Mouse (Mus musculus) adrenal gland, adult 2 months (tissue): ENCODE measurements at regions not wholly inside any gene's neighbourhood (a gene's known extent, or its start where the extent isn't known, plus 50 kb on each side); places are given as distances from the start of the nearest gene placed in this dataset.
A peak's percentile ranks its signal among the peaks of the same experiment; 100 is the strongest.

Experiments used
- DNase-seq: peaks from one replicate; pipeline ENCODE4 v3.0.0; 2021

GRCm38 (mm10) chr3:51091478-51091877, 132.8 kb upstream of the Noct start:
- peak; percentile 67 for DNase-seq

DNA sequence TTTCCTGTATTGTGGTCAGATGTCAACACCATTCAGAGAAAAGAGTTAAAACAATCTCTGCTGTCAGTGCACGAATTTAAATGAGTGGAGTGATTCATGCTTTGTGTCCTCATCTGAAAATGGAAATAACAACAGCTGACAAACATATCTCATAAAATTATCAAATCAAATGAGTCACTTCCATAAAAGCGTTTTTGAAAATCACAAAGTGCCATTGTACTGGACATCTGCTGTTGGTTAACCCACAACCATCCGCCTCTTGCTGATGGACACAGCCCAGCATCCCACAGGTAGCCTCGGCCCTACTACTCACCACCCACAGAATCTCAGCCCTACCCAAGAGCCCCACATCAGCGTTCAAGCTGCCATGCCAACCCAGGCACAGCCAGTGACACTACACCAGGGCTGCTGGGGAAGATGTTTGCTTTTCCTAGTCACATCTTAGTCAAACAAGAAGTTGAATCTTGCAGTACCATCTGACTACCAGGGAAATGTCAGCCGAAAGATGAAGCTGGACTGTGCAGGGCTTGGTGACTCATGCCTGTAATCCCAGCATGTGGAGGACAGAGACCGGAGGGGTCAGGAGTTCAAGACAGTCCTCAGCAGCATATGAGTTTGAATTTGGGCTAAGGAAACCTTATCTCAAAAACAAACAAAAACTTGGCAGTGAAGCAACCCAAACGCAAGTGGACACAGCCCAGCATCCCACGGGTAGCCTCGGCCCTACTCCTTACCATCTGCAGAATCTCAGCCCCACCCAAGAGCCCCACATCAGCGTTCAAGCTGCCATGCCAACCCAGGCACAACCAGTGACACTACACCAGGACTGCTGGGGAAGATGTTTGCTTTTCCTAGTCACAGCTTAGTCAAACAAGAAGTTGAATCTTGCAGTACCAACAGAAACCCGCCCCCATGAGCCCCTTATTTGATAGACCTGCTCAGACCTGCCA, 131.9 kb upstream of the Noct start:
- peak; percentile 47 for DNase-seq

DNA sequence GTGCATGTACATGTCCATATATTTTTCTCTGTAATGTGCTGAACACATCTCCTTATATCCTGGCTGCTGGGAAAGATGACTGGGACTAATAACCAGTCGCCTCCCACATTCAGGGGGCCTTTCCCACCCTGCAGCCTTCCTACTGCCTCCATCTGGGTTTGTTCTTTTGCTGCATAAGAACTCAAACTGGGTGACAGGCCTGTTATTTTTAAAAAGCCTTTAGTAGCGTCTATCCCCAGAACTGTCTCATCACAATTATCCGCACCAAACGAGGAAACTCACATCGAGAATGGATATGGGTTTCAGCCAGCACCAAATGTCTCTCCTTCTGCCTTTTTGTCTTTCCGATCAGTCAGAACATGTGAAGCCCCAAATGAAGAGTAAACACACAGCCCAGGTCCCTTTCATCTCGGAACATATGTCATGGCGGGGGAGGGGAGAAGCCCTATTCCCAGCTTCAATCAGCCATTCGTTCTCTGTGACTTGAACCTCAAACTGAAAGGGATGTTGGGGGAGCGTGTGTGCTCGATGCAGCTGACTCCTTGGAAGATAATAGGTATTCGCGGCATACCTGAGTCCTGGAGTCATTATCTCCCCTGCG, 128.3 kb upstream of the Noct start:
- no peak for DNase-seq

- DNase-seq = no peak
Observed at GRCm38 (mm10) chr3:51096545-51096944, 127.7 kb upstream of the Noct start.

DNA sequence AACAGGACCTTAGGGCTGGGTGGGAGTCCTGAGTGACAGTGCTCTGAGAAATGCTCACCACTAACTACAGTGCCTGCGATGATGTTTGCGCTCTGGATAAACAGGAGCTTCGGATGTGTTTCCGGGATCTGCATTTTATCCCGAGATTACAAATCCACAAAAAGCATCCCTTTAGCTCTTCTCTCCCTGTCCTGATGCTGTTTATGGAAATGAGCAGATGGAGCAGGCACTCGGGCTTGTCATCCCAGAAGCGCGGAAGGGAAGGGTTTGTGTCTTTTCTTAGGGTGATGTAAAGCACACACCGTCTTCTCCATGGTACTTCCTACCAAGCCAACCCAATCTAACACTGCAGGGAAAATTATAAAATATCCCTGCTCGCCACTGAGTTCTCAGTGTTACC, 126.9 kb upstream of the Noct start:
- no peak for DNase-seq

DNA sequence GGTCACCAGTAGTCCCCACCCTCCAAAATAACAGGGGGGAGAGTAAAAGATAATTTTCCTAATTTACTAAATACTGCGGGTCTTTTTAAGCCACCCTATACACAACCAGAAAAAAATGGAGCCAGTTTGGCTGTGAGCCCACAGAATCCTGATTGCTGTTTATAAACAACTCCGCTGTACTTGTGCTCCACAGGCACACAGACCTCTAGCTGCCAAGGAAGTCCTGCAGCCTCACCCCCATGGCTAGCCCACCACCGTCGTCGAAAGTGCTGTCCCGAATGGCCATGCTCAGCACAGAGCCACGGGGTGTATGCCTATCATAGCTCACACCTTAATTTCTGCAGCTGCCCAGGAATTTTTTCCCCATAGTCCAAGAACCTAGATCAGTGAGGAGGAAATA, 124.3 kb upstream of the Noct start:
- no peak for DNase-seq

DNA sequence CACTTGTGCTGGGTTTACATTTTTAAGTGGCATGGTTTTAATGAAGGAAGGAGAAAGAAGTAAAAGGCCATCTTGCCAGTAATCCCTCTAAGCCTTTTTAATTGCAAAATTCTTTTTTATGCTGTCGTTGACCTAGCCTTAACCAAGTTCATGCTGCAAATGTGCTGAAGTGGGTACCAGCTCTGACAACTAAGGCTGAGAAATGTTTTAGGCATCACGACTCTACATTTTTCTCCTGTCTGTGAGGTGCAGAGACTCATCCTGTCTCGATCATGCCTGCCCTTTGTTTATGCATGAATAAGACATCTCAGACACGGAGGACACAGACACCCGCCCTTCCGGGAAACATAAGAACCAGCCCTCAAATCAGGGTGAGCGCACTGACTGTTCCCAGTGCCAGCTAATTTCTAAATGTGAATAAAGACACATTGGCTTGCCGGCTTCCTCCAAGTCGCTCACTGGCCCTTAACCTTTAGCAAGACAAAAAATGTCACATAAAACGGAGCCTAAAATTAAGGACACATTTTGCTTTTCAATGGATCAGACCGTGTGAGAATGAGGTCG, 115.5 kb upstream of the Noct start:
- DNase-seq = no peak

DNA sequence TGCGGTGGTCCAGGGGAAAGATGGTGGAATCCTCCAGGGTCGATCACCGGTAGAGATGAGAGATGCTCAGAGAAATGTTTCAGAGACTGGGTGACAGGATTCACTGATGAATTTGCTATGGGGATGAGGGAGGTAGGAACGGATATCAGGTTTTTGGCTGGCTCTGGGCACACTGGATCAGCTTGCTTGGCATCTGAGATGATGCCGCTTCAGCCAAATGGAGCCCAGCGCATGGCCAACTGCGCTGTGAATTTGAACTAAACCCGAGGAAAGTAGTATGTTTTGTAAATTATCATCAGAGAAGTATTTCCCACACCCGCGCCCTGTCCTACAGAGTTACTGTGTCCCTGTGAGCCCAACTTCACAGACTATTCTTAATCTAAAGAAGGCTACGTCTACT, 113.0 kb upstream of the Noct start:
- no peak for DNase-seq

GRCm38 (mm10) chr3:51112351-51112750, 111.9 kb upstream of the Noct start:
- no peak for DNase-seq

DNA sequence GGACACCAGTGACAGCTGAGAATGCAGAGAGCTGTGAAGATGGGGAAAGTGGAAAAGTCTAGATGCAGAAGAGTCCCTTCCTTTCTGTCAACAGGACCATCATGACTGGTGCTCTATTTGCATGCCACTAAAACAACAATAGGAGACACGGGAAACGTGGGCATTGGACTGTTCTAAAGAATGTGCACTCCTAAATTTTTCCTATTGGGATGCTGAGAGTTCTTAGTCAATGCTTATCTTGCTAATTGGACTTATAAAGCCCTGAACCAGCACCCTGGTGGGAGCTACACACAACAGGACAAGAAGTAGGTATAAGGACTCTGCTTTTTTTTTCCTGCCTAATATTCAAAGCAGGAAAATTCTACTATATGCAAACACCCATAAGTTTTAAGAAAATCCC, 108.3 kb upstream of the Noct start:
- DNase-seq = no peak

DNA sequence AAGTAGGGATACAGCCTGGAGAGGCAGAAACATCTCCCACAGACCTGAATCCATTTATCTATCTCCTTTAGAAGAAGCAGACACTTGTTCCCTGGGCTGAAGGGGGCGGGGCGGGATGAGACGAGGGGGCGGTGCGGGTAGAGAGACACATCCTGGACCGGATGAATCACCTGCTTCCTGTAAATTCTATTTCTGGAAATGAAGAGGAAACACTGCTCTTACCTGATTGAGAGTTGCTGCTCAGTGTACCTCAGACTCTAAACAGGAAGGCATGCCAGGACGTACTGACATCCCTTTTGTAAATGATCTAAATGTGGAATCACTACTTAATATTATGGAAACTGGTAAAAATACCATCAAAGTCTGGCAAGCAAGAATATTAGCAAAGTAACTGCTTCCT, 105.5 kb upstream of the Noct start:
- DNase-seq = no peak

- no peak for DNase-seq
Observed at GRCm38 (mm10) chr3:51120522-51120921, 103.7 kb upstream of the Noct start.

- DNase-seq = peak; percentile 61
Observed at GRCm38 (mm10) chr3:51121703-51122540, 102.3 kb upstream of the Noct start.

DNA sequence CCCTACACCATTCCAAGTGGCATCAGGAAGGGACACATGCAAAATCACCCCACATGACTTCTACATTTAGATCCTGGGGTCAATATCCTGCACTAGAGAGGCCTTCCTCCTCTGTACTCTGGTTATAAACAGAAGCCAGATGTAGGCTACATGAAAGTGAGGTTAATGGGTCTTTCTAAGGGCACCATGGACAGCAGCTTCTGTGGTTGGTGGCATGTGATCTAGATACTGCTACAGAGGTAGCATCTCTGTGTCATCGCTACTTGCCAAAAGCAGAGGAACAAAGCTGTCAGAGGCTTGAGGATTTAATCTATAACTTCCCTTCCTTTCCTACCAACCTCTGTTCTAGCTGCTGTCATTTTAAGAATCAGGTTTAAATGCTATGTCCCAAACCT, 101.7 kb upstream of the Noct start:
- no peak for DNase-seq

GRCm38 (mm10) chr3:51127875-51128274, 96.4 kb upstream of the Noct start:
- no peak for DNase-seq

DNA sequence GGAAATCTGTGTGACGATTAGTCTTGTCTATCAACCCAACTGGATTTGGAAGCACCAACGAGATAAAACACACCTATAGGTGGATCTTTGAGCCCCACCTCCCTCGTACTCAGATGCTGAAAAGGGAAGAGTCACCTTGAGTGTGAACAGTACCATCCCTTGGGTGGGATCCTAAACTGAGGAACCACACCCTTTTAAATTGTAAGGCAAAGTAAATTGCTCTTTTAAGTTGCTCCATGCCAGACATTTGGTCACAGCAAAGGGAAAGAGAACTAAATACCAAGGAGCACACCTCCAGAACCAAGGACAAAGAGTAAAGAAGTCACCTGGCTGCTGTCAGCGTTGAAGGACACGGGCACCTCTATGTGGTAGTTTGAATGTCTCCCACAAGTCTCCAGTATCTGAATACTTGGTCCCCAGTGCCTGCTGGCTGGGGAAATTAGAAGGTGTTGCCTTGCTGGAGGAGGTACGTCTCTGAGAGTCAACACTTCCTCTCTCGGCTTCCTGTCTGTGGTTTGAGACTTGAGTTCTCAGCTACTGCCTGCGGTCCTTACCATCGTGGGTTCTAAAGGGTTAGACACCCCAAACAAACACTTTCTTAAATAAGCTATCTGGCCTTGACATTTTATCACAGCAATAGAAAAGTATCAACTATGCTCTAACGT, 95.6 kb upstream of the Noct start:
- DNase-seq = no peak

DNA sequence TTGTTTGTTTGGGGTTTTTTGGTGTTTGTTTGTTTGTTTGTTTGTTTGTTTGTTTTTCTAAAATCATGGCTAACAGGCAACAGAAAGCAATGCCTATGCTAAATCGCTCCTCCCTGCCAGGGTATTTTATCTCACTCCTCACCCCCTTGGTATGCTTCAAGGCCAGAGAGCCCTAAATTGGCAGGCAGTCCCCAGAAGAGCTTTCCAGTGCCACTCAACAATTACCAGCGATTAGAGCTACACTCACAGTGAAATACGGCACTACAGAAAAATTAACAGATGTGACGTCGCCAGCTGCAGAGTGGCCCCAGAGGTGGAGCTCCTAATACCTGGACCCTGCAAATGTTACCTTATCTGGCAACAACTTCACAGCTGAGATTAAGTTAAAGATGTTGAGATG, 93.5 kb upstream of the Noct start:
- DNase-seq = peak; percentile 64

DNA sequence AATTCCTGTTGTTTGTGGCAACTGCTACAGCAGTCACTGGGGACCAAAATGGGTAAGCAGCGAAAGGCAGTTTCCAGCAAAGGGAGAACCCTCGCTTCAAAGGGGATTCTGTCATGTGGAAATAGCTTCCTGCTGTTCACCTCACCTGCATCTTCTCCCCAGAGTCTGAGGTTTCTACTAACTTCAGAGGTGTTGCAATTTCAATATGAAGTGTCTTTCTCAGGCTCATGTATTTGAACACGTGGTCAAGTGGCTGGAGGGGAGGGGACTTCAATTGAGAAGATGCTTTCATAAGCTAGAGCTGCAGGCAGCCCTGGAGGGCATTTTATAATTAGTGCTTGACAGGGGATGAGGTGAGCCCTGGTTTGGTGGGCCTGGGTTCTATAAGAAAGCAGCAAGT, 92.9 kb upstream of the Noct start:
- DNase-seq = no peak

- no peak for DNase-seq
Observed at GRCm38 (mm10) chr3:51132736-51133135, 91.5 kb upstream of the Noct start.

- DNase-seq = peak; percentile 40
Observed at GRCm38 (mm10) chr3:51135581-51135980, 88.7 kb upstream of the Noct start.

DNA sequence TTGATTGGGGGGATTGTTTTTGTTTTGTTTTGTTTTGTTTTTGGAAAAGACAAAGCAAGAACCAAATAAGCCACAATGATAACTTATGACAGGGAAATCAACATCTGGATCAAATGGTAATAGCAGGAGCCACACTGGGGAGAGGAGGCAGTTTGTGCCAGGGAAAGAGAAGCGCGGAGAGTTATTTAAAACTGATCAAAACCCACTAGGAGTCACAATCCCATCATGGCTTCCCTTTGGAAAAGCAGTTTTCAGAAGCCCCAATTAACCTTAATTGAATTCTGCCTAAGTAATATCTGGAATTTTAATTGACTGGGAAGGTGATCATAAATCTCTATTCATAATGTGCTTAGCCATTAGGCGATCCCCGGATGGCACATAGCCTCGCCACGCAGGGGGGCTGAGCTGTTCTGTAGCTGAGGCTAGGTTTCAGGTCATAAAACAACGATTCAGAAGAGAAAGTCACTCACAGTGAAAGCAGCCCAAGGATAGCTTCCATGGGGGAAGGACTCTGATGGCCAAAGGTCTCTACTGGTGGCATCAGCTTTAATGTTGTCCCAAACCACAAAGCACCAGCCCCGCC, 86.4 kb upstream of the Noct start:
- no peak for DNase-seq

DNA sequence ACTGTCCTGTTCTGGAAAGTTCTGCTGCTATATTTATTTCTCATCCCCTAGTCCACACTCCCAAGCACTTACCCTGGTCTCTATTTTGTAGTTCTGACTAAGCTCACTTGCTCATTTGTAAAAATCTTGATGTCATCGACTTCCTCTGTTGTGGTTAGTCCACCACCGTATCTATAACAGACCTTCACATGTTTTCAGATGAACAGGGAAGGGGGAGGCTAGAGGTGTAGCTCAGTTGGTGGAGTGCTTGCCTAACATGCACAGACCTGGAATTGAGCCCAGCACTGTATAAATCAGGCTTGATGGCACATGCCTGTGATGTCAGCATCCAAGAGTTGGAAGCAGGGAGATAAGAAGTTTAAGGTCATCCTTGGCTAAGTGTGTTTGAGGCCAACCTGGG, 78.3 kb upstream of the Noct start:
- DNase-seq = peak; percentile 55
